Comparison of ENCODE assay signal across 17 mouse cellular contexts in the genomic region with DNA sequence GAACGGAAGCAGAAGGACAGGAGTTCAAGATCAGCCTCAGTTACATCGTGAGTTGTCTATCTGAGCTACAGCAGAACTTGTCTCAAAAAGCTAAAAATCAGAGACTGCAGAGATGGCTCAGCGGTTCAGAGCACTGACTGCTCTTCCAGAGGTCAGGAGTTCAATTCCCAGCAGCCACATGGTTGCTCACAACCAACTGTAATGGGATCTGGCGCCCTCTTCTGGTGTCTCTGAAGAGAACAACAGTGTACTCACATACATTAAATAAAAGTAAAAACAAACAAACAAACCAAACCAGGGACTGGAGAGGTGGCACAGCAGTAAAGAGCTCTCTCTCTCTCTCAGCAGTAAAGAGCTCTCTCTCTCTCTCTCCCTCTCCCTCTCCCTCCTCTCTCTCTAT. TPM values are rescaled to one million over a fixed set of nuclear protein-coding genes. Genes with fewer than 3 reads are reported as not detected.
DNase-seq lines count a peak whose midpoint lies in the region; ATAC-seq and TF ChIP-seq lines count a peak whose summit lies in the region.
"Had no signal": no experiment of that assay in that cellular context is flagged by ENCODE, and none has a peak within 500 bp of the region (broad histone marks: within the 10 kb centered on the region; RNA-seq: fewer than 3 reads in every experiment).

No protein-coding gene starts in this region.

- no peaks in the 10 kb centered on the region for H3K4me1 ChIP-seq in lung, embryonic 14.5 days (ENCODE audit: insufficient read depth)
- H3K4me1 ChIP-seq in liver, embryonic 15.5 days (replicated peaks): peaks cover 75% of the 10 kb centered on the region
- H3K4me1 ChIP-seq: forebrain, embryonic 13.5 days had no signal

- H3K27me3 ChIP-seq in lung, embryonic 14.5 days (ENCODE audit: insufficient read depth, low read length): no peaks in the 10 kb centered on the region
- no peaks in the 10 kb centered on the region for H3K27me3 ChIP-seq in liver, embryonic 15.5 days
- H3K27me3 ChIP-seq: forebrain, embryonic 13.5 days had no signal

- WGBS in lung, embryonic 14.5 days: 72% methylated on average over 4 of the region's 4 CpGs
- WGBS in liver, embryonic 15.5 days (ENCODE audit: insufficient replicate concordance): 76% methylated on average over 4 of the region's 4 CpGs

- no peak for ATAC-seq in lung, embryonic 14.5 days (ENCODE audit: insufficient read depth)
- no peak for ATAC-seq in liver, embryonic 15.5 days (ENCODE audit: insufficient read depth)
- no peak for ATAC-seq in megakaryocyte progenitor cell, adult 5-6 weeks (replicated peaks; ENCODE audit: poor library complexity)
- ATAC-seq: forebrain, embryonic 13.5 days; inflammation-experienced regulatory T-cells, adult 6 months had no signal

- H3K27ac ChIP-seq in lung, embryonic 14.5 days (ENCODE audit: low read depth): no peak overlapping the region
- peak overlapping the region; percentile 94 for H3K27ac ChIP-seq in liver, embryonic 15.5 days (replicated peaks)
- H3K27ac ChIP-seq: forebrain, embryonic 13.5 days had no signal

- H3K4me3 ChIP-seq in lung, embryonic 14.5 days (ENCODE audit: low read depth, low read length): no peak overlapping the region
- H3K4me3 ChIP-seq in liver, embryonic 15.5 days (replicated peaks): no peak overlapping the region
- H3K4me3 ChIP-seq: forebrain, embryonic 13.5 days had no signal

- no peak overlapping the region for H3K4me2 ChIP-seq in lung, embryonic 14.5 days
- H3K4me2 ChIP-seq in liver, embryonic 15.5 days: peak overlapping the region; percentile 23
- H3K4me2 ChIP-seq: forebrain, embryonic 13.5 days had no signal

- no peak overlapping the region for H3K9ac ChIP-seq in lung, embryonic 14.5 days
- H3K9ac ChIP-seq in liver, embryonic 15.5 days: no peak overlapping the region
- H3K9ac ChIP-seq: forebrain, embryonic 13.5 days had no signal

- peaks cover 22% of the 10 kb centered on the region for H3K36me3 ChIP-seq in lung, embryonic 14.5 days (ENCODE audit: insufficient read depth)
- H3K36me3 ChIP-seq in liver, embryonic 15.5 days (replicated peaks): peaks cover 34% of the 10 kb centered on the region

- peak; percentile 15; the same call in 1 of the 2 replicates for TF ChIP-seq CTCF in lung, embryonic 14.5 days (IDR thresholded peaks at IDR 0.05; ENCODE audit: low read depth)

- peak; percentile 4 for DNase-seq in embryo, embryonic 10.5 days (ENCODE audit: low spot score)
- DNase-seq in embryo, embryonic 10 days (ENCODE audit: low spot score): no peak
- no peak for DNase-seq in lung, embryonic 14.5 days
- no peak for DNase-seq in lung, postnatal 36 days
- DNase-seq in R1 (ENCODE audit: low read depth, low spot score): peak; percentile 76
- no peak for DNase-seq in right cerebral cortex, postnatal 14 days
- DNase-seq: cerebellum, postnatal 25 days; gastrocnemius, postnatal 25 days; heart, postnatal 10 days; lung, postnatal 10 days had no signal

- H3K9me3 ChIP-seq in lung, embryonic 14.5 days (ENCODE audit: low read depth, low read length): no peaks in the 10 kb centered on the region
- no peaks in the 10 kb centered on the region for H3K9me3 ChIP-seq in liver, embryonic 15.5 days (replicated peaks)
- H3K9me3 ChIP-seq: forebrain, embryonic 13.5 days had no signal

RNA-seq across cellular contexts. Expression of a gene that starts 20.1 kb away (rescaled TPM):
- polyA plus RNA-seq in lung, embryonic 14.5 days (2014; fragmentation: Nextera tagmentation; extraction: Ambion mirVana): 26.3 and 26.4 TPM in 2 replicates
- polyA plus RNA-seq in liver, embryonic 15.5 days (2015; fragmentation: Nextera tagmentation; extraction: Ambion mirVana): 16.7 and 19.0 TPM in 2 replicates
- total RNA-seq in megakaryocyte progenitor cell, adult 5-6 weeks (2015): 2.5 and 4.1 TPM in 2 replicates
- 12.8 and 31.6 TPM in 2 replicates for total RNA-seq in megakaryocyte progenitor cell, adult 5-6 weeks (2017)

RNA-seq across cellular contexts. Expression of a gene that starts 20.5 kb away (rescaled TPM):
- polyA plus RNA-seq in lung, embryonic 14.5 days (2014; fragmentation: Nextera tagmentation; extraction: Ambion mirVana): 31.3 and 39.1 TPM in 2 replicates
- polyA plus RNA-seq in liver, embryonic 15.5 days (2015; fragmentation: Nextera tagmentation; extraction: Ambion mirVana): 35.0 and 36.0 TPM in 2 replicates
- 31.0 and 31.6 TPM in 2 replicates for total RNA-seq in megakaryocyte progenitor cell, adult 5-6 weeks (2015)
- 23.2 and 26.4 TPM in 2 replicates for total RNA-seq in megakaryocyte progenitor cell, adult 5-6 weeks (2017)

RNA-seq across cellular contexts. Expression of a gene that starts 28.2 kb away (rescaled TPM):
- not detected in 2 replicates for polyA plus RNA-seq in lung, embryonic 14.5 days (2014; fragmentation: Nextera tagmentation; extraction: Ambion mirVana)
- polyA plus RNA-seq in liver, embryonic 15.5 days (2015; fragmentation: Nextera tagmentation; extraction: Ambion mirVana): 0.97 and 1.5 TPM in 2 replicates
- not detected in 2 replicates for total RNA-seq in megakaryocyte progenitor cell, adult 5-6 weeks (2015)
- not detected in 2 replicates for total RNA-seq in megakaryocyte progenitor cell, adult 5-6 weeks (2017)
- total RNA-seq: gastrocnemius, postnatal 25 days; left cerebral cortex, postnatal 36 days had no signal
- polyA plus RNA-seq: C2C12; embryonic facial prominence, embryonic 14.5 days; inflammation-experienced regulatory T-cells, adult 6 months had no signal

RNA-seq across cellular contexts. Expression of a gene that starts 43.8 kb away (rescaled TPM):
- 13.9 and 15.2 TPM in 2 replicates for polyA plus RNA-seq in lung, embryonic 14.5 days (2014; fragmentation: Nextera tagmentation; extraction: Ambion mirVana)
- polyA plus RNA-seq in liver, embryonic 15.5 days (2015; fragmentation: Nextera tagmentation; extraction: Ambion mirVana): 9.4 and 11.5 TPM in 2 replicates
- total RNA-seq in megakaryocyte progenitor cell, adult 5-6 weeks (2015): 22.7 and 27.3 TPM in 2 replicates
- 33.0 and 36.8 TPM in 2 replicates for total RNA-seq in megakaryocyte progenitor cell, adult 5-6 weeks (2017)

Comparison
In these comparisons a context has a peak if more than half of its experiments do, and no peak if none do; other contexts are left out.
1. DNase-seq: peak in embryo, embryonic 10.5 days (single experiment) and R1 (single experiment); none in embryo, embryonic 10 days (single experiment), lung, embryonic 14.5 days (single experiment), lung, postnatal 36 days (single experiment) and right cerebral cortex, postnatal 14 days (single experiment).